Mouse (Mus musculus): ENCODE measurements around the gene Fcrls.

Fcrls gene

DNA sequence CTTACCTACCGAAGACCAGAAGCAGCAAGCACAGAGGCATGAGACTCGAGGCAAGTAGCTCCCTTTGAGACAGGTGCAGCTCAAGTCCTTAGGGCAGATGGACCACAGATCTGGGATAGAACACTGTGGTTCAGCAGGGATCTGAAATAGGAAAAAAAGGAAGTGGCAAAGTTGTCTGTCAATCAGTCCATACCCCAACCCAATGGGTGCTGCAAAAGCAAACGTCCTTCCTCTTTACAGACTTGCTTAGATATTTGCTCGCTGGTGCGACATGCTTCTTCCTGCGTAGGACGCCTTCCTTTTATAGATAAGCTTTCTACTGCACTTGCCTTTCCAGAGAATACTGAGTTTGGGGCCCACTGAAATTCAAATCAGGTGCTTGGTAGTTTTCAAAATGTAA is at the start of gene Fcrls:
Fcrls (minus strand) TSS at position 303 of the 400 bp plus-strand sequence.
- no peak for DNase-seq (ENCODE audit: low spot score in 2 of 2)

DNA sequence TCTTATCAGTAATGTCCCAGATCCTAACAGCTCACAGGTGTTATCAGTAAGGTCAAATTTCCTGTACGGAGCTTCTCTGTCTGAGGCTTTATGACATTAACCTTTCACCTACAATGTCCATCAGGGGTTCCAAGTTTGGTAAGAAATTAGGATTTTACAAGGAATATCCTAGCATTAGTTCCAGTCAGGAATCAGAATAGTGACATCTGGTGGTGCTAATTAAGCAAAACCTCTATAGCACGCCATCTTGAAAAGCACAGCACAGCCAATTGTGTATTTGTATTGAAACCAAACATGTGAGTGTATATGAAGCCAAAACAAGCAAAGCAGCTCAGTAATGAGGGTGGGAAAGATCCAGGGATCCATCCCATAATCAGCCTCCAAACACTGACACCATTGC is 46.4 kb upstream of the Fcrls start:
- no peak for DNase-seq (ENCODE audit: low spot score in 2 of 2)

DNA sequence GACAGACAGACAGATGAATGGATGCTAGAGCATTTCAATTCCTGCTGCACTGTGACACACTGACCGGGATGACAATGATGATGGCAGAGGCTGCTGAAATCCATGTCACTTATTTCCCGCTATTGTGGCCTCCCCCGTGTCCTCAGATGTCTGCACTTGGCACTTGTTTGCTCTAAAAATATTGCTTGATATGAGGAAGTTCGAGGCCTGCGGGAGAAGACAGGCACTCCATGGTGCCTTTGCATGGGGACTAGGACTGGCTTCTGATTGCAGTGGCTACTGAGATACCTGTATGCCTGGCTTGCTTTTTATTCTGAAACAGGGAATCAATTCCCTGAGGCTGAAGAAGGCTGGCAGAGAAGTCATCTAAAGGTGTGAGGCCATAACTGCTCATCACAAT is 36.4 kb upstream of the Fcrls start:
- no peak for DNase-seq (ENCODE audit: low spot score in 2 of 2)

DNA sequence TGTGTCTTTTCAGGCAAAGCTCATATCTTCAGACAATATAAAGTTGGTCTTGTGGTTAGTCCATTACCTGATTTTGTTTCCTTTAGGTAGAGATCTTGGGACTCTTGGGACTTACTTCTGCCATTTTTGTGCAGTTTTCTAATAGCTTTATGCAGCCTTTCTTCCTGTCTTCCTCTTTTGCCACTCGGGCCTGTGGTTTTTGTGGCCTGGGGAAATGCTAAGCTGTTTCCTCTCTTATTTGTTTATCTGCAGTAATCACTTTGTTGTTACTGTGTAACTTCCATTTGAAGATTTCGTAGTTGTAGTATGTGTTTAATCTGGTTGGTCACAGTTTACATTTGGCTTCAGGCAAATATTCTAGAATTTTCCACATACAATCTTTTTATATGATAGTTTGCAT is 10.8 kb upstream of the Fcrls start:
- DNase-seq (ENCODE audit: low spot score in 2 of 2): no peak

DNA sequence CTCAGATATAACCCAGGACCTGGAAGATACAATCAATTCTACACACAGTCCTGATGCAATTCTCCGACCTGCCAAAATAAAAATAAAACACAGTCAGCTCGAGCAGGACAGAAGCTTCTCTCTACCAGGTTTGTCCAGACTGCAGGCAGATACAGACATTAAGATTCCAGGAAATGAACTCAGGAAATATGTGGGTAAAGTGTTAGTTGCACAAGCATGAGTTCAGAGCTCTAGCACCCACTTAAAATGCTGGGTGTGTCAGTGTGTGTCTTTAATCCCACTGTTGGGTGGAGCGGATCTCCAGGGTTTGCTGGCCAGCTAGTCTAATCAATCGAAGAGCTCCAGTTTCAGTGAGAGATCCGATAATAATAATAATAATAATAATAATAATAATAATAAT is 3.0 kb upstream of the Fcrls start:
- DNase-seq (ENCODE audit: low spot score in 2 of 2): no peak

DNA sequence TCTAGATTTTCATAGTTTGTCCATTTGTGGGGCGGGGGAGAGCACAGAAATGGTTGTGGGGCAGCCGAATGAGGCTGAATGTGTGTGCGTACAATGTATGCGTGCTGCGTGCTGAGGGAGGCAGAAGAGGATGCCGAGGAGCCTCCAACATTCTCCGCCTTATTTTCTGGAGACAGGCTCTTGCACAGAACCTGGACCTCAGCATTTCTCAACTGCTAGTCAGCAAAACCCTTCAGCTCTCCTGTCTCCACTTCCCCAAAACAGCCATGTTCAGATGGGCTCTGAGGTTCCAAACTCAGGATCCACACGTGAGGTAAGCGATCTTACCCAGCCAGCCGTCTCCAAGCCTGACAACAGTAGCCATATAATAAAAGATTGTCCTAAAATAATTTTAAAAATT is 8.3 kb downstream of the Fcrls start:
- no peak for DNase-seq (ENCODE audit: low spot score in 2 of 2)

DNA sequence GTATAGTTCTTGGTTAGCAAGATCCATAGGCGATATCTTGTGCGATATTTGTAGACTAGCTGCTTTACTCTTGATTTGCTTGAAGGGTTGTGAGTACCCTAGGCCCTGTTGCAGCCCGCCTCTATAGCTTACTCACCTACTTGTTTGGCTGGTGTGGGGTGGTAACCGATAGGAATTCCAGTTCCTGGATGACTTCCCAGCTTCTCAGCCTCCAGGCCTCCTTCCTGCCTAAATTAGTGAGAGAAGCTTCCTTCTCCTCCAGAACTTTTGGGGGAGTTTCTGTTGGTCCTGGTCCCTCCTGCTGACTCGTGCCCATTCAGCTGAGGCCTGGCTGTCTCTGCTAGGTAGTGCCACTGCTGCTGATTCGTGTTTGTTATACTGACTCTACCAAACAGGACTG is 14.0 kb downstream of the Fcrls start:
- no peak for DNase-seq (ENCODE audit: low spot score in 2 of 2)

DNA sequence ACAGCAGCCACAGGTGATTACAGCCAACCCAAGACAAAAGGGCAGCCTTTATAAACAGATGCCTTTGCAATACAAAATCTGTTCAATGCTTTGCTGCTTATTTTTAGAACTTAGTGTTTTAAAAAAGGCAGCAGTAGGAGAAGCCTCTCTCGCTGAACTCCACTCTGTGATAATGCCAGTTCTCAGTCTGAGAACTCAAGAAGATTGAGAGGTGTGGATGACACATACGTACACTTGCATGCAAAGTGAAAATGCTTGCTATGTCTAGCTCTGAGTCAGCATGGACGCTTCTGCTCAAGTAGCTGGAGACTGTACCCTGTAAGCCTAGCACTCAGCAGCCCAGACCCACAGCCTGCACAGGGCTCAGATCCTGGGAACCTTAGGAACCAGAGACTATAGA is 16.2 kb downstream of the Fcrls start:
- peak in 1 of 2 experiments; percentile 12 for DNase-seq (ENCODE audit: low spot score in 2 of 2)

DNA sequence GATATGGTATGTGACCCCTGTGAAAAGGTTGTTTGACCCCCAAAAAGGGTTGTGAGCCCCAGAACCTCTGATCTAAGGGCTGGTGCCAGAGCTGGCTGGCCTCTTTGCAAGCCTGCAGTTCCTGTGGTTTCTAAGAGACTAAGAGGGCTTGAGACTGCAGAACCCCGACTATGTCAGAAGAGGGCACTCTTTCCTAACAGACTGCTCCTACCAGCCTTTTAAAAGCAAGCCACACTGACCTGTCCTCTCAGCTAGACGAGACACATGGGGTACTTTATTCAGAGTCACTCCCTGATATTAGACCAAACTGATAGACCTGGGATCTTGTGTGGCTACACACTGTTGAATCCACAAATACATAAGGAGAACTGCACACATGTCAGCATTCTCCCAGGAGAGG is 19.9 kb downstream of the Fcrls start:
- peak in 1 of 2 experiments; percentile 55 for DNase-seq (ENCODE audit: low spot score in 2 of 2)

DNA sequence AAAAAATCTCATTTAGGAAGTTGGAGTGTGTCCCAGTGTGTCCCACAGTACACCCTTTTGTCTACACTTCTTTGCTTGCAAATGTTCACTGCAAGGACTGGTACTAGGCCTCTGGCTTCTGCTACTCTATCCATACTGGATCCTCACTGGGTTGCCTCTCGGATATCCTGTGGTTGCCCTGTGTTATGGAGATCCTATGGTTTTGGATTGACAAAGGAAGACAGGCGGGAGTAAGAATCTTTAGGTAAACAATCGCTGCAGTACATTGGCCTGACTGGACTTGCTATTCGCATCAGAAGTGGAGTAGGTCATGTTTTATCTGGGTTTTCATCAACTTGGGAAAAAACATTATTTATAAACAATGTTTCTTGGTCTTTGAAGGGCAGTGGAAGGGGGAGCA is 22.6 kb downstream of the Fcrls start:
- no peak for DNase-seq (ENCODE audit: low spot score in 2 of 2)

DNA sequence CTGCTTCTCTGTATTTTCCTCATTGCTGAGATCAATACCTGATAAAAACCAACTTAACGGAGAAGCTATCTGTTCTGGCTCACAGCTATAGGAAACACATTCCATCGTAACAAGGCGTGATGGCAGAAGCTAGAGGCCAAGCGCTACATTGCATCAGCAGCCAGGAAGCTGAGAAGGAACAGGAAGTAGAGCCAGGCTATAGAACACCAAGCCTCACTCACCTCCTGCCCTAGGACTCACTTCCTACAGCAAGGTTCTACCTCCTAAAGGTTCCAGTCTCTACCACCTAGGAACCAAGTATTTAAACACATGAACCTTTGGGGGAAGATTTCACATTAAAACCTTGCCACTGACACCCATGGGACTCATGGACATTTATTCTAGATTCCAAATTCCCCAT is 39.9 kb downstream of the Fcrls start:
- DNase-seq (ENCODE audit: low spot score in 2 of 2): no peak

DNA sequence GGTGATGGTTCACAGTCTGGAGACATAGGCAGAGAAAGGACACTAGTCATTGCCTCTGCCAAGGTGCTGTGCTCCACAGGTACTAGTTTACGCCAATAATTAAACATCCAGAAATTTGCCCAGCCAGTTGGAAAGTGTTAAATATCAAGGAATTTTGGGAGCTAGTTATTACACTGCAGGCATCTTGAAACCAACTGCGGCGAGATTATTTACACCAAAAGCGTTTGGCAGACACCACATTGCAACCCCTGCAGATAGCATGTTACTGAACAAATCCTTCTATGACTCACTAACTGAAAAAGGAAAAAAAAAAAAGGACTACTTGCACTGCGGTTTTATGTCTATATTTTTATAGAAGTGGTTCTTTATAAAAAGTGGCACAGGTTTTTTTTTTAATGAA is 41.2 kb downstream of the Fcrls start:
- DNase-seq (ENCODE audit: low spot score in 2 of 2): no peak

DNA sequence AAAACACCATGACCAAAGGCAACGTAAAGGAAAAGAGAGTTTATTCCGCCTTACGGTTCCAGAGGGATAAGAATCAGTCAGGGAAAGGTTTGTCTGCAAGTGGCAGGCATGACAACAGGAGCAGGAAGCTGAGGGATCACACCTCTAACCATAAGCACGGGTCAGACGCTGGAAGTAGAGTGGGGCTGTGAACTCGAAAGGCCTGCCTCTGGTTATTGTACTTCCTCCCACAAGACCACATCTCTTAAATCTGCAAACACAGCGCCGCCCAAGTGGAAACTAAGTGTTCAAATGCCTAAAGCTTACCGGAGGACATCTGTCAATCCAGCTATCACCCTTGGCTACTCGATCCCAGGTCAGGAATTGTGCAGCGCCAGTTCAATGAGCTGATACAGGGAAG is 48.4 kb downstream of the Fcrls start:
- DNase-seq (ENCODE audit: low spot score in 2 of 2): no peak

DNA sequence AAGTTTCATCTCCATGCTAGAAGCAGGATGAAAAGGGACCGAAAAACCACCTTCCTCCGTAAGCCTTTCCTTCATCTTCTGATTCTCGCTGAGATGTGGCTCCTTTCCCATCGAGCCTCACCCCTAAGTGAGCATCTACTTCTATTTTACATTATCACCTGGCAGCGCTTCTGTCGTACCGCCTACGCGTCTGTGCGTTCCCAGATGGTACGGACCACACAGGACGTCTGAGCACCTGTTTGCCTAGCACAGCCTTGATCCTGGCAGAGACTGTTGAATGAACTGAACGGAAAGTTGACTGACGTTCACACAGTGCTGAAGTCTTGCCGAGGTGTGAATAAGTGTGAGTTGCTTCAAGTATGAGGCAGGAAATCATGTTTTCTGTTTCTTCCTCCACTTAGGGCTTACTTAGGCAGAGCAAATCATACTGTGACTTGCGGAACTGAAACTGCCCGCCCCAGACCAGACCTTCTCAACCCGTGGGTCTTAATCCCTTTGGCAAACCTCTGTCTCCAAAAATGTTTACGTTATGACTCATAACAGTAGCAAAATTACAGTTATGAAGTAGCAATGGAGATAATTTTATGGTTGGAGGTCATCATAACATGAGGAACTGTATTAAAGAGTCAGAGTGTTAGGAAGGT is 49.2 kb downstream of the Fcrls start:
- DNase-seq (ENCODE audit: low spot score in 2 of 2): no peak

DNA sequence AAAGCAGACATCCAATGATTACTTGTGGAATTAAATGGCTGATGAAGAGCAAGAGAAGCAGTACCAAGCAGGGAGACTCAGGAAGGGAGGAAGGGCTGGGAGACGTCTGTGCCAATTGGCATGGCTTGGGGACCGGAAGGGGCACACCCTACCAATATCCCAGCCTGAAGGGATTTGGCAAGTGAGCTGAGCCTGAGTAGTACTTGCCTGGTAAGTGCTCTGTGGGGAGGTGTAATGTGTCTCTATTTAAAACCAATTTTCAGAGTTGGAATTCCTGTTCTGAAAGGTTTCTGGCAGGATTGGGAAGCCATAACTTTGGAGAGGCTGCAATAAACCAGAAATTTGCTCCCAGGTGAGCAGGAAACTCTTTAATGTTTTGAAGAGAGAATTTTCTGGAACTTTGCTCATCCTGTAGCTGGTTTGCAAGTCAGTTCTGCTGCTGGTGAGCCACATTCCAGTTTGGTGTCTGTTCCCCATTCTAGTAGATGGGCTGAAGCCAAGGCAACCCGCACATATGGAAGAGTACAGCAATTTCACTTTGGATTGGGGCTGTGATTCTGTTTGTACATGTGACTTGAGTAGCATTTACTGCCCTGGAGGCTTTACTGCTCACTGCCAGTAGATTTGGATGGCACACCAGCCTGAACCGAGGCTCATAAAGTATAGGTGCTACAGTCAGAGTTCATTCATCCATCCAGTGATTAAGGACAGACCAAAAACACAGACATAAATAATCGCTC is 57.0 kb downstream of the Fcrls start:
- DNase-seq (ENCODE audit: low spot score in 2 of 2): no peak

Data from frontal cortex, postnatal 14 days (tissue).